Mouse (Mus musculus) heart, adult 2 months (tissue): ENCODE measurements around the gene Nlrp4c.

Experiments used
- CTCF ChIP-seq: fragments of 200-600 bp; IDR thresholded peaks from 2 replicates; pipeline ENCODE4 v1.8.1; 2022; ENCODE audit warnings: antibody characterized with exemption, mild to moderate bottlenecking, moderate library complexity
- EP300 ChIP-seq: fragments of 200-500 bp; IDR thresholded peaks from 2 replicates; pipeline ENCODE4 v1.6.1; 2011; ENCODE audit warnings: low read depth, low read length, control low read depth; ENCODE audit not compliant: insufficient read depth

- TF ChIP-seq CTCF (no peak), EP300 (no peak)
These were observed 102.7 kb downstream of the Nlrp4c start for GRCm38 (mm10) chr7:6147688-6148087.
